Mouse (Mus musculus) embryonic facial prominence, embryonic 12.5 days (tissue): ENCODE data around the gene Cacna1c. TPM values are rescaled to one million over a fixed set of nuclear protein-coding genes. Genes with fewer than 3 reads are reported as not detected.

Experiments used
- ATAC-seq: fragments of 200-750 bp; cut with Nextera tagmentation; 2 replicates; pipeline ENCODE4 v1.8.0; 2017; ENCODE audit not compliant: insufficient number of reproducible peaks, insufficient read depth, low FRiP score, low TSS enrichment
- H3K27ac ChIP-seq: fragments of 300-500 bp; sonication (generic); 2 replicates; pipeline ENCODE4 v1.5.1; 2016; ENCODE audit warnings: mild to moderate bottlenecking
- H3K27me3 ChIP-seq: fragments of 300-500 bp; sonication (generic); 2 replicates; pipeline ENCODE4 v1.6.1; 2016; ENCODE audit warnings: mild to moderate bottlenecking, moderate library complexity
- H3K36me3 ChIP-seq: fragments of 300-500 bp; sonication (generic); 2 replicates; pipeline ENCODE4 v1.6.1; 2016; ENCODE audit warnings: mild to moderate bottlenecking
- H3K4me1 ChIP-seq: fragments of 300-500 bp; sonication (generic); 2 replicates; pipeline ENCODE4 v1.6.1; 2016
- H3K4me2 ChIP-seq: fragments of 300-500 bp; sonication (generic); replicated peaks from 2 replicates; pipeline ENCODE4 v1.6.1; 2016; ENCODE audit warnings: mild to moderate bottlenecking, moderate library complexity
- H3K4me3 ChIP-seq: fragments of 300-500 bp; sonication (generic); 2 replicates; pipeline ENCODE4 v1.5.1; 2016; ENCODE audit warnings: mild to moderate bottlenecking
- H3K9ac ChIP-seq: fragments of 300-500 bp; sonication (generic); 2 replicates; pipeline ENCODE4 v1.6.1; 2016; ENCODE audit warnings: mild to moderate bottlenecking, moderate library complexity
- H3K9me3 ChIP-seq: fragments of 300-500 bp; sonication (generic); 2 replicates; pipeline ENCODE4 v1.6.1; 2016; ENCODE audit warnings: mild to moderate bottlenecking, moderate library complexity
- WGBS: fragments of 180-500 bp; shearing (Covaris S2); methylation state at CpG from one replicate; pipeline ENCODE4 v1.1.7; 2016; 5-methylcytosine and 5-hydroxymethylcytosine counted together
- polyA plus RNA-seq: library from polyadenylated mRNA; unstranded; fragments of >200 nt; fragmentation: Nextera tagmentation; extraction: Ambion mirVana; gene quantifications from 2 replicates; pipeline ENCODE4 v1.2.1, GENCODE M21; 2016

The Cacna1c gene
- polyA plus RNA-seq, 1 experiment from 2014 or later = 10.2 TPM

GRCm38 (mm10) chr6:119132111-119132735 is 64.0 kb downstream of the Cacna1c start:
- Histone ChIP-seq H3K36me3 (no peaks in the 10 kb centered on the region), H3K4me2 (no peak overlapping the region), H3K27me3 (no peaks in the 10 kb centered on the region), H3K4me1 (no peaks in the 10 kb centered on the region), H3K4me3 (no peak overlapping the region), H3K27ac (no peak overlapping the region), H3K9ac (no peak overlapping the region), H3K9me3 (no peaks in the 10 kb centered on the region)
- no peak for ATAC-seq
- 88% methylated on average over 8 of the region's 8 CpGs for WGBS

- H3K4me3 ChIP-seq = no peak overlapping the region
- ATAC-seq = no peak
- H3K9me3 ChIP-seq = no peaks in the 10 kb centered on the region
- H3K9ac ChIP-seq = no peak overlapping the region
- 84% methylated on average over 5 of the region's 5 CpGs for WGBS
- H3K4me1 ChIP-seq = no peaks in the 10 kb centered on the region
- H3K4me2 ChIP-seq = no peak overlapping the region
- no peaks in the 10 kb centered on the region for H3K27me3 ChIP-seq
- H3K36me3 ChIP-seq = no peaks in the 10 kb centered on the region
- no peak overlapping the region for H3K27ac ChIP-seq
These were observed 66.6 kb downstream of the Cacna1c start for GRCm38 (mm10) chr6:119129664-119130063.

GRCm38 (mm10) chr6:119128521-119128920 is 67.7 kb downstream of the Cacna1c start:
- no peak overlapping the region for H3K4me3 ChIP-seq
- no peak overlapping the region for H3K9ac ChIP-seq
- ATAC-seq = no peak
- no peaks in the 10 kb centered on the region for H3K9me3 ChIP-seq
- WGBS = 90% methylated on average over 8 of the region's 8 CpGs
- no peaks in the 10 kb centered on the region for H3K4me1 ChIP-seq
- H3K27me3 ChIP-seq = no peaks in the 10 kb centered on the region
- no peak overlapping the region for H3K27ac ChIP-seq
- H3K4me2 ChIP-seq = no peak overlapping the region
- H3K36me3 ChIP-seq = no peaks in the 10 kb centered on the region

GRCm38 (mm10) chr6:119128076-119128475 is 68.1 kb downstream of the Cacna1c start:
- WGBS = 84% methylated on average over 1 of the region's 1 CpGs
- H3K9me3 ChIP-seq = no peaks in the 10 kb centered on the region
- no peaks in the 10 kb centered on the region for H3K4me1 ChIP-seq
- H3K4me3 ChIP-seq = no peak overlapping the region
- H3K27ac ChIP-seq = no peak overlapping the region
- H3K36me3 ChIP-seq = no peaks in the 10 kb centered on the region
- H3K4me2 ChIP-seq = no peak overlapping the region
- no peak for ATAC-seq
- H3K9ac ChIP-seq = no peak overlapping the region
- no peaks in the 10 kb centered on the region for H3K27me3 ChIP-seq

- Histone ChIP-seq H3K27ac (no peak overlapping the region), H3K9me3 (no peaks in the 10 kb centered on the region), H3K27me3 (no peaks in the 10 kb centered on the region), H3K4me3 (no peak overlapping the region), H3K4me2 (no peak overlapping the region), H3K4me1 (no peaks in the 10 kb centered on the region), H3K36me3 (no peaks in the 10 kb centered on the region), H3K9ac (no peak overlapping the region)
- ATAC-seq = no peak
- 81% methylated on average over 3 of the region's 3 CpGs for WGBS
These were observed 69.2 kb downstream of the Cacna1c start for GRCm38 (mm10) chr6:119126991-119127390.

GRCm38 (mm10) chr6:119118371-119118770 is 77.8 kb downstream of the Cacna1c start:
- 58% methylated on average over 4 of the region's 4 CpGs for WGBS

GRCm38 (mm10) chr6:119116290-119116689 is 79.9 kb downstream of the Cacna1c start:
- WGBS = 87% methylated on average over 3 of the region's 3 CpGs
- Histone ChIP-seq H3K27ac (no peak overlapping the region), H3K36me3 (no peaks in the 10 kb centered on the region), H3K27me3 (no peaks in the 10 kb centered on the region), H3K4me3 (no peak overlapping the region), H3K4me2 (no peak overlapping the region), H3K9me3 (no peaks in the 10 kb centered on the region), H3K4me1 (no peaks in the 10 kb centered on the region), H3K9ac (no peak overlapping the region)
- ATAC-seq = no peak

More at GRCm38 (mm10) chr6:119118371-119118770, 77.8 kb downstream of the Cacna1c start:
- no peaks in the 10 kb centered on the region for H3K27me3 ChIP-seq
- H3K9ac ChIP-seq = no peak overlapping the region
- no peak for ATAC-seq
- no peaks in the 10 kb centered on the region for H3K9me3 ChIP-seq
- no peaks in the 10 kb centered on the region for H3K36me3 ChIP-seq
- H3K27ac ChIP-seq = no peak overlapping the region
- H3K4me1 ChIP-seq = no peaks in the 10 kb centered on the region
- H3K4me2 ChIP-seq = no peak overlapping the region
- H3K4me3 ChIP-seq = no peak overlapping the region

- Histone ChIP-seq H3K4me1 (no peaks in the 10 kb centered on the region), H3K27me3 (no peaks in the 10 kb centered on the region), H3K36me3 (no peaks in the 10 kb centered on the region), H3K4me3 (no peak overlapping the region), H3K27ac (no peak overlapping the region), H3K9me3 (no peaks in the 10 kb centered on the region), H3K4me2 (no peak overlapping the region), H3K9ac (no peak overlapping the region)
- 81% methylated on average over 4 of the region's 4 CpGs for WGBS
- ATAC-seq = no peak
These were observed 82.9 kb downstream of the Cacna1c start for GRCm38 (mm10) chr6:119113362-119113761.

GRCm38 (mm10) chr6:119110369-119110768 is 85.8 kb downstream of the Cacna1c start:
- Histone ChIP-seq H3K9me3 (no peaks in the 10 kb centered on the region), H3K27me3 (peaks cover 8% of the 10 kb centered on the region), H3K4me1 (peaks cover 15% of the 10 kb centered on the region), H3K27ac (no peak overlapping the region), H3K4me2 (no peak overlapping the region), H3K4me3 (no peak overlapping the region), H3K9ac (no peak overlapping the region), H3K36me3 (no peaks in the 10 kb centered on the region)
- 84% methylated on average over 5 of the region's 5 CpGs for WGBS
- no peak for ATAC-seq

- H3K27ac ChIP-seq = peak overlapping the region; percentile 94
These were observed 87.5 kb downstream of the Cacna1c start for GRCm38 (mm10) chr6:119108466-119109394.

GRCm38 (mm10) chr6:119107856-119108465 is 88.3 kb downstream of the Cacna1c start:
- peaks cover 8% of the 10 kb centered on the region for H3K27me3 ChIP-seq
- peak overlapping the region; percentile 92 for H3K4me2 ChIP-seq
- ATAC-seq = no peak; the same call in 1 of the 2 replicates
- H3K9me3 ChIP-seq = no peaks in the 10 kb centered on the region
- H3K36me3 ChIP-seq = no peaks in the 10 kb centered on the region
- H3K4me1 ChIP-seq = peaks cover 18% of the 10 kb centered on the region
- peak overlapping the region; percentile 94 for H3K27ac ChIP-seq
- H3K4me3 ChIP-seq = peak overlapping the region; percentile 70
- under 1% methylated on average over 58 of the region's 58 CpGs for WGBS
- H3K9ac ChIP-seq = peak overlapping the region; percentile 78

More at GRCm38 (mm10) chr6:119108466-119109394, 87.5 kb downstream of the Cacna1c start:
- under 1% methylated on average over 51 of the region's 93 CpGs for WGBS
- Histone ChIP-seq H3K4me1 (peaks cover 18% of the 10 kb centered on the region), H3K36me3 (no peaks in the 10 kb centered on the region), H3K4me3 (peak overlapping the region; percentile 70), H3K9me3 (no peaks in the 10 kb centered on the region), H3K9ac (peak overlapping the region; percentile 78), H3K27me3 (peaks cover 8% of the 10 kb centered on the region), H3K4me2 (peak overlapping the region; percentile 92)
- ATAC-seq = peak; percentile 70
